Mouse (Mus musculus): ENCODE measurements around the gene Hadhb. TPM values are rescaled to one million over a fixed set of nuclear protein-coding genes. Genes with fewer than 3 reads are reported as not detected.

Hadhb gene
- polyA plus RNA-seq, 1 experiment from 2014 or later, result 169 TPM

- H3K4me1 ChIP-seq (replicated peaks; ENCODE audit: control insufficient read depth, insufficient read depth, low read length), result no peaks in the 10 kb centered on the region
- no peak overlapping the region for H3K4me2 ChIP-seq (ENCODE audit: low read length)
- no peak overlapping the region for H3K27ac ChIP-seq (ENCODE audit: low read depth)
- no peaks in the 10 kb centered on the region for H3K9me3 ChIP-seq (ENCODE audit: control insufficient read depth, low read length)
- WGBS, result 83% methylated on average over 7 of the region's 7 CpGs
- no peak for DNase-seq (ENCODE audit: low spot score)
- no peak overlapping the region for H3K4me3 ChIP-seq (ENCODE audit: low read depth, low read length)
- no peak for ATAC-seq (replicated peaks; ENCODE audit: low FRiP score, low TSS enrichment, low read depth)
- H3K9ac ChIP-seq (ENCODE audit: low read length), result no peak overlapping the region
- peaks cover 73% of the 10 kb centered on the region for H3K36me3 ChIP-seq (ENCODE audit: control insufficient read depth, insufficient read depth, low read length)
- H3K27me3 ChIP-seq (replicated peaks; ENCODE audit: control insufficient read depth, insufficient read depth, low read length), result peaks cover 8% of the 10 kb centered on the region
Measured at GRCm38 (mm10) chr5:30120106-30120505, 34.9 kb upstream of the Hadhb start.

DNA sequence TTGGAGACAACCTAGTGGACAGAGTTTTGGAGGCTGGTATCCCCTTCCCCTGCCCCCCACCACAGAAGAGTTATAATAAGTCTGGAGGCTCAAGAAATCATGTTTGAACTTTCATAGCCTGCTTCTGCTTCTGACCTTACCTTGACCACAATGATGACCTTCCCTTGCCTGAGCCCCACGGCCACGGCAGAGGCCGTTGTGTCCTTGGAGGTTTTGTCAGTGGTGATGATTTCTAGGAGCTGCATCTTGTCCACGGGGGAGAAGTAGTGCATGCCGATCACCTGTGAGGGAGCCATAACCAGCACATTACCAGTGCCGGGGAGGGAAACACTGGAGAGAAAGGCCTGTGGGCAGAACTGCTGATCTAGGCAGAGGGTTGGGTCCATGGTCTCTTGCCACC, 32.6 kb upstream of the Hadhb start:
- Histone ChIP-seq H3K27ac (ENCODE audit: low read depth) (no peak overlapping the region), H3K4me1 (replicated peaks; ENCODE audit: control insufficient read depth, insufficient read depth, low read length) (no peaks in the 10 kb centered on the region), H3K9ac (ENCODE audit: low read length) (no peak overlapping the region), H3K4me3 (ENCODE audit: low read depth, low read length) (no peak overlapping the region), H3K4me2 (ENCODE audit: low read length) (no peak overlapping the region), H3K9me3 (ENCODE audit: control insufficient read depth, low read length) (no peaks in the 10 kb centered on the region), H3K36me3 (ENCODE audit: control insufficient read depth, insufficient read depth, low read length) (peaks cover 91% of the 10 kb centered on the region), H3K27me3 (replicated peaks; ENCODE audit: control insufficient read depth, insufficient read depth, low read length) (no peaks in the 10 kb centered on the region)
- DNase-seq (ENCODE audit: low spot score) (no peak), ATAC-seq (replicated peaks; ENCODE audit: low FRiP score, low TSS enrichment, low read depth) (no peak)
- WGBS, result 93% methylated on average over 6 of the region's 6 CpGs

GRCm38 (mm10) chr5:30125587-30125986, 29.5 kb upstream of the Hadhb start:
- no peak for ATAC-seq (replicated peaks; ENCODE audit: low FRiP score, low TSS enrichment, low read depth)
- 40% methylated on average over 5 of the region's 5 CpGs for WGBS
- DNase-seq (ENCODE audit: low spot score), result no peak
- no peak overlapping the region for H3K4me2 ChIP-seq (ENCODE audit: low read length)
- H3K36me3 ChIP-seq (ENCODE audit: control insufficient read depth, insufficient read depth, low read length), result peaks cover 93% of the 10 kb centered on the region
- H3K4me1 ChIP-seq (replicated peaks; ENCODE audit: control insufficient read depth, insufficient read depth, low read length), result no peaks in the 10 kb centered on the region
- H3K9ac ChIP-seq (ENCODE audit: low read length), result no peak overlapping the region
- no peak overlapping the region for H3K27ac ChIP-seq (ENCODE audit: low read depth)
- H3K27me3 ChIP-seq (replicated peaks; ENCODE audit: control insufficient read depth, insufficient read depth, low read length), result no peaks in the 10 kb centered on the region
- H3K9me3 ChIP-seq (ENCODE audit: control insufficient read depth, low read length), result no peaks in the 10 kb centered on the region
- no peak overlapping the region for H3K4me3 ChIP-seq (ENCODE audit: low read depth, low read length)

GRCm38 (mm10) chr5:30126756-30127155, 28.3 kb upstream of the Hadhb start:
- ATAC-seq (replicated peaks; ENCODE audit: low FRiP score, low TSS enrichment, low read depth) (no peak), DNase-seq (ENCODE audit: low spot score) (no peak)
- no peak overlapping the region for H3K4me2 ChIP-seq (ENCODE audit: low read length)
- no peaks in the 10 kb centered on the region for H3K9me3 ChIP-seq (ENCODE audit: control insufficient read depth, low read length)
- H3K4me3 ChIP-seq (ENCODE audit: low read depth, low read length), result no peak overlapping the region
- H3K27me3 ChIP-seq (replicated peaks; ENCODE audit: control insufficient read depth, insufficient read depth, low read length), result no peaks in the 10 kb centered on the region
- no peaks in the 10 kb centered on the region for H3K4me1 ChIP-seq (replicated peaks; ENCODE audit: control insufficient read depth, insufficient read depth, low read length)
- WGBS, result 89% methylated on average over 7 of the region's 7 CpGs
- peaks cover 87% of the 10 kb centered on the region for H3K36me3 ChIP-seq (ENCODE audit: control insufficient read depth, insufficient read depth, low read length)
- no peak overlapping the region for H3K9ac ChIP-seq (ENCODE audit: low read length)
- H3K27ac ChIP-seq (ENCODE audit: low read depth), result no peak overlapping the region

DNA sequence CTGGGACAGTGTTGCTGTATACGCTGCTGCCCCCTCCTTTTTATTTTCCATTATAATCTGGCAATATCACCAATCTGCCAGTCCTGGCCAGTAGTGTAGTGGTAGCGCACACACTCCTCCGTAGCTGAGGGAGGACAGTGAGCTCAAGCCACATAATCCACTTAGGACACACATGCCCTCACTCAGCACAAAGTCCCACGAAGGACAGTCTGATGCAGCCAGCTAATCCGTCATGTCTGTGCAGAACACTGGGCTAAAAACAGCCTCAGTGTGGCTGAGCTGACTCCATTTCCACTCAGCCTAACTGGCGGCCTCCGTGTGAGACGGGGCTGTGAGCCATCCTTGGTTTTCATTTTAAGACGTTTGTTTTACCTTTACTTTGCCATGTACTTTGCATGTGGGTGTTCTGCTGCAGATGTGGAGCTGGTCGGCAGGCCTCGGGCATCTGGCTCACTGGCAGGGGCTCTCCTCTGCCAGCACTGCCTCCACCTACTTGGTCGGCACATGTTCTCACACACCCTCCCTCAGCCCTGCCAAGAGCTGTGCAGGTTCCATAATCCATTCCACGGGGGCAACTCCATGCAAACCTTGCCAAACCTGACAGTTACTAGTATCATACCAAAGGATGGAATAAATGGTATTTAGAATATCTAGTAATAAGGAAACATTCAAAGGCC, 27.0 kb upstream of the Hadhb start:
- ATAC-seq (replicated peaks; ENCODE audit: low FRiP score, low TSS enrichment, low read depth), result no peak
- H3K4me1 ChIP-seq (replicated peaks; ENCODE audit: control insufficient read depth, insufficient read depth, low read length), result no peaks in the 10 kb centered on the region
- H3K9ac ChIP-seq (ENCODE audit: low read length), result no peak overlapping the region
- no peak overlapping the region for H3K4me2 ChIP-seq (ENCODE audit: low read length)
- no peak overlapping the region for H3K4me3 ChIP-seq (ENCODE audit: low read depth, low read length)
- H3K9me3 ChIP-seq (ENCODE audit: control insufficient read depth, low read length), result no peaks in the 10 kb centered on the region
- H3K36me3 ChIP-seq (ENCODE audit: control insufficient read depth, insufficient read depth, low read length), result peaks cover 87% of the 10 kb centered on the region
- no peaks in the 10 kb centered on the region for H3K27me3 ChIP-seq (replicated peaks; ENCODE audit: control insufficient read depth, insufficient read depth, low read length)
- DNase-seq (ENCODE audit: low spot score), result no peak
- WGBS, result 92% methylated on average over 13 of the region's 13 CpGs
- no peak overlapping the region for H3K27ac ChIP-seq (ENCODE audit: low read depth)

GRCm38 (mm10) chr5:30128680-30129079, 26.4 kb upstream of the Hadhb start:
- Histone ChIP-seq H3K4me3 (ENCODE audit: low read depth, low read length) (no peak overlapping the region), H3K36me3 (ENCODE audit: control insufficient read depth, insufficient read depth, low read length) (peaks cover 87% of the 10 kb centered on the region), H3K4me2 (ENCODE audit: low read length) (no peak overlapping the region), H3K9me3 (ENCODE audit: control insufficient read depth, low read length) (no peaks in the 10 kb centered on the region), H3K27ac (ENCODE audit: low read depth) (no peak overlapping the region), H3K9ac (ENCODE audit: low read length) (no peak overlapping the region), H3K4me1 (replicated peaks; ENCODE audit: control insufficient read depth, insufficient read depth, low read length) (no peaks in the 10 kb centered on the region), H3K27me3 (replicated peaks; ENCODE audit: control insufficient read depth, insufficient read depth, low read length) (no peaks in the 10 kb centered on the region)
- 94% methylated on average over 6 of the region's 6 CpGs for WGBS
- ATAC-seq (replicated peaks; ENCODE audit: low FRiP score, low TSS enrichment, low read depth) (no peak), DNase-seq (ENCODE audit: low spot score) (no peak)

DNA sequence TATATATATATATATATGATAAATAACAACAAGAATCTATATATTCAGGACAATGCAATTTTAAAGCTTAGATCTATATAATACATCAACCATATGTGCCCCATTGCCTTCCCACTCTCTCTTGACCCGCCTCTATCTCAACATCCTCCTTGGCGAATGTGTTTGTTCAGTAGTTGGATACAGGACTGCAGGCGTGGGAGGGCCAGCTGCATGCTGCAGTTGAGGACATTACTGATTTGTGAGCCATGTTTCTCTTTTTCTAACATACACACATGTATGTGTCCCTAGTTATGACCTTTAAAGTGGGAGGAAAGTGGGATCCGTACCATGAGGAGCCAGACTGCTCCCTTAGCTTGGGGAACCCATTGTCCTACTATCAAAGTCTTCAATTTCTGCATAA, 23.8 kb upstream of the Hadhb start:
- H3K36me3 ChIP-seq (ENCODE audit: control insufficient read depth, insufficient read depth, low read length), result peaks cover 88% of the 10 kb centered on the region
- H3K9me3 ChIP-seq (ENCODE audit: control insufficient read depth, low read length), result no peaks in the 10 kb centered on the region
- no peak overlapping the region for H3K9ac ChIP-seq (ENCODE audit: low read length)
- ATAC-seq (replicated peaks; ENCODE audit: low FRiP score, low TSS enrichment, low read depth) (no peak), DNase-seq (ENCODE audit: low spot score) (no peak)
- H3K27ac ChIP-seq (ENCODE audit: low read depth), result no peak overlapping the region
- no peaks in the 10 kb centered on the region for H3K27me3 ChIP-seq (replicated peaks; ENCODE audit: control insufficient read depth, insufficient read depth, low read length)
- H3K4me1 ChIP-seq (replicated peaks; ENCODE audit: control insufficient read depth, insufficient read depth, low read length), result no peaks in the 10 kb centered on the region
- H3K4me3 ChIP-seq (ENCODE audit: low read depth, low read length), result no peak overlapping the region
- H3K4me2 ChIP-seq (ENCODE audit: low read length), result no peak overlapping the region
- 88% methylated on average over 4 of the region's 4 CpGs for WGBS

- Histone ChIP-seq H3K4me3 (ENCODE audit: low read depth, low read length) (no peak overlapping the region), H3K4me1 (replicated peaks; ENCODE audit: control insufficient read depth, insufficient read depth, low read length) (no peaks in the 10 kb centered on the region), H3K4me2 (ENCODE audit: low read length) (no peak overlapping the region), H3K27ac (ENCODE audit: low read depth) (no peak overlapping the region), H3K27me3 (replicated peaks; ENCODE audit: control insufficient read depth, insufficient read depth, low read length) (no peaks in the 10 kb centered on the region), H3K36me3 (ENCODE audit: control insufficient read depth, insufficient read depth, low read length) (peaks cover 85% of the 10 kb centered on the region), H3K9me3 (ENCODE audit: control insufficient read depth, low read length) (no peaks in the 10 kb centered on the region), H3K9ac (ENCODE audit: low read length) (no peak overlapping the region)
- no peak for ATAC-seq (replicated peaks; ENCODE audit: low FRiP score, low TSS enrichment, low read depth)
- DNase-seq (ENCODE audit: low spot score), result no peak
- WGBS, result 94% methylated on average over 2 of the region's 2 CpGs
Measured at GRCm38 (mm10) chr5:30132173-30132572, 22.9 kb upstream of the Hadhb start.

GRCm38 (mm10) chr5:30135711-30136231, 19.3 kb upstream of the Hadhb start:
- DNase-seq (ENCODE audit: low spot score) (no peak), ATAC-seq (replicated peaks; ENCODE audit: low FRiP score, low TSS enrichment, low read depth) (no peak)
- Histone ChIP-seq H3K9me3 (ENCODE audit: control insufficient read depth, low read length) (no peaks in the 10 kb centered on the region), H3K27ac (ENCODE audit: low read depth) (no peak overlapping the region), H3K9ac (ENCODE audit: low read length) (no peak overlapping the region), H3K36me3 (ENCODE audit: control insufficient read depth, insufficient read depth, low read length) (peaks cover 83% of the 10 kb centered on the region), H3K4me3 (ENCODE audit: low read depth, low read length) (no peak overlapping the region), H3K4me2 (ENCODE audit: low read length) (no peak overlapping the region), H3K27me3 (replicated peaks; ENCODE audit: control insufficient read depth, insufficient read depth, low read length) (no peaks in the 10 kb centered on the region), H3K4me1 (replicated peaks; ENCODE audit: control insufficient read depth, insufficient read depth, low read length) (no peaks in the 10 kb centered on the region)
- WGBS, result 92% methylated on average over 11 of the region's 11 CpGs
